Comparison of ENCODE assay signal across 16 mouse cellular contexts in genomic region chr6:96114151-96114550, GRCm38 (mm10). TPM values are rescaled to one million over a fixed set of nuclear protein-coding genes. Genes with fewer than 3 reads are reported as not detected.
DNase-seq lines count a peak whose midpoint lies in the region; ATAC-seq lines count a peak whose summit lies in the region.
"Had no signal": no experiment of that assay in that cellular context is flagged by ENCODE, and none has a peak within 500 bp of the region (broad histone marks: within the 10 kb centered on the region; RNA-seq: fewer than 3 reads in every experiment).

No protein-coding gene starts in this region.

- no peaks in the 10 kb centered on the region for H3K36me3 ChIP-seq in embryonic facial prominence, embryonic 13.5 days
- H3K36me3 ChIP-seq in embryonic facial prominence, embryonic 10.5 days (replicated peaks) = no peaks in the 10 kb centered on the region
- no peaks in the 10 kb centered on the region for H3K36me3 ChIP-seq in limb, embryonic 11.5 days (ENCODE audit: control insufficient read depth, insufficient read depth, low read length)
- H3K36me3 ChIP-seq in limb, embryonic 10.5 days = no peaks in the 10 kb centered on the region
- H3K36me3 ChIP-seq in intestine, embryonic 16.5 days (ENCODE audit: control insufficient read depth, insufficient read depth, low read length) = no peaks in the 10 kb centered on the region

- no peak for ATAC-seq in embryonic facial prominence, embryonic 13.5 days (ENCODE audit: insufficient number of reproducible peaks, insufficient read depth, low FRiP score, low TSS enrichment, low read depth)
- no peak for ATAC-seq in limb, embryonic 11.5 days (ENCODE audit: insufficient number of reproducible peaks, low FRiP score, low TSS enrichment, low read depth)
- ATAC-seq in intestine, embryonic 16.5 days = no peak

- peaks cover 13% of the 10 kb centered on the region for H3K4me1 ChIP-seq in embryonic facial prominence, embryonic 13.5 days
- peaks cover 25% of the 10 kb centered on the region for H3K4me1 ChIP-seq in embryonic facial prominence, embryonic 10.5 days
- H3K4me1 ChIP-seq in limb, embryonic 11.5 days (ENCODE audit: control insufficient read depth, insufficient read depth, low read length) = no peaks in the 10 kb centered on the region
- peaks cover 33% of the 10 kb centered on the region for H3K4me1 ChIP-seq in limb, embryonic 10.5 days
- 0 out of 2 replicates have a peak, but pooled peaks cover 7% of the 10 kb centered on the region for H3K4me1 ChIP-seq in intestine, embryonic 16.5 days (ENCODE audit: control insufficient read depth, insufficient read depth, low read length)

- intact Hi-C loops in gastrocnemius, postnatal 36 days (cut with DNase I) = no loop called here

- no peaks in the 10 kb centered on the region for H3K9me3 ChIP-seq in embryonic facial prominence, embryonic 13.5 days
- H3K9me3 ChIP-seq in embryonic facial prominence, embryonic 10.5 days = no peaks in the 10 kb centered on the region
- H3K9me3 ChIP-seq in limb, embryonic 11.5 days (ENCODE audit: control insufficient read depth, low read length) = no peaks in the 10 kb centered on the region
- no peaks in the 10 kb centered on the region for H3K9me3 ChIP-seq in limb, embryonic 10.5 days (replicated peaks)
- no peaks in the 10 kb centered on the region for H3K9me3 ChIP-seq in intestine, embryonic 16.5 days (ENCODE audit: control insufficient read depth, low read length)

- H3K9ac ChIP-seq in embryonic facial prominence, embryonic 13.5 days = no peak overlapping the region
- no peak overlapping the region for H3K9ac ChIP-seq in limb, embryonic 11.5 days (ENCODE audit: low read length)
- no peak overlapping the region for H3K9ac ChIP-seq in intestine, embryonic 16.5 days (ENCODE audit: low read depth, low read length)

- H3K4me3 ChIP-seq in embryonic facial prominence, embryonic 13.5 days = no peak overlapping the region
- H3K4me3 ChIP-seq in embryonic facial prominence, embryonic 10.5 days = no peak overlapping the region
- no peak overlapping the region for H3K4me3 ChIP-seq in limb, embryonic 11.5 days (ENCODE audit: low read depth, low read length)
- no peak overlapping the region for H3K4me3 ChIP-seq in limb, embryonic 10.5 days
- peak overlapping the region; percentile 6; the same call in 1 of the 2 replicates for H3K4me3 ChIP-seq in intestine, embryonic 16.5 days (ENCODE audit: low read length)

- DNase-seq in embryonic facial prominence, embryonic 10.5 days (ENCODE audit: low spot score) = no peak
- no peak for DNase-seq in limb, embryonic 11.5 days (ENCODE audit: low spot score)
- no peak for DNase-seq in limb, embryonic 10.5 days (ENCODE audit: low spot score)
- DNase-seq in retina, embryonic 14.5 days (ENCODE audit: low spot score) = peak; percentile 42
- no peak for DNase-seq in gastrocnemius, postnatal 36 days
- no peak for DNase-seq in gastrocnemius, postnatal 10 days
- DNase-seq: heart, adult 18-20 months; heart, postnatal 36 days; thymus, adult 18-20 months had no signal

- 0 out of 2 replicates have a peak, but pooled peaks cover 12% of the 10 kb centered on the region for H3K27me3 ChIP-seq in embryonic facial prominence, embryonic 13.5 days
- peaks cover 27% of the 10 kb centered on the region for H3K27me3 ChIP-seq in embryonic facial prominence, embryonic 10.5 days (replicated peaks; ENCODE audit: low read depth, poor library complexity, severe bottlenecking)
- H3K27me3 ChIP-seq in limb, embryonic 11.5 days (ENCODE audit: control insufficient read depth, insufficient read depth, low read length) = no peaks in the 10 kb centered on the region
- H3K27me3 ChIP-seq in limb, embryonic 10.5 days (ENCODE audit: low read depth, poor library complexity, severe bottlenecking) = 0 out of 2 replicates have a peak, but pooled peaks cover 11% of the 10 kb centered on the region
- H3K27me3 ChIP-seq in intestine, embryonic 16.5 days (replicated peaks; ENCODE audit: control insufficient read depth, insufficient read depth, low read length) = no peaks in the 10 kb centered on the region

- no peak overlapping the region for H3K27ac ChIP-seq in embryonic facial prominence, embryonic 13.5 days
- no peak overlapping the region for H3K27ac ChIP-seq in embryonic facial prominence, embryonic 10.5 days (replicated peaks)
- H3K27ac ChIP-seq in limb, embryonic 11.5 days (replicated peaks; ENCODE audit: low read depth, low read length) = no peak overlapping the region
- no peak overlapping the region for H3K27ac ChIP-seq in limb, embryonic 10.5 days
- no peak overlapping the region for H3K27ac ChIP-seq in intestine, embryonic 16.5 days (ENCODE audit: low read length)
- H3K27ac ChIP-seq: macrophage had no signal

- 0% methylated on average over 1 of the region's 1 CpGs for WGBS in embryonic facial prominence, embryonic 13.5 days
- 3% methylated on average over 1 of the region's 1 CpGs for WGBS in embryonic facial prominence, embryonic 10.5 days
- WGBS in limb, embryonic 11.5 days = 13% methylated on average over 1 of the region's 1 CpGs
- 5% methylated on average over 1 of the region's 1 CpGs for whole genome bisulfite sequencing in limb, embryonic 10.5 days
- 40% methylated on average over 1 of the region's 1 CpGs for WGBS in intestine, embryonic 16.5 days

- peak overlapping the region; percentile 45; the same call in 1 of the 2 replicates for H3K4me2 ChIP-seq in embryonic facial prominence, embryonic 13.5 days
- peak overlapping the region; percentile 15; the same call in 1 of the 2 replicates for H3K4me2 ChIP-seq in limb, embryonic 11.5 days (ENCODE audit: low read depth, severe bottlenecking)
- H3K4me2 ChIP-seq in intestine, embryonic 16.5 days (ENCODE audit: low read depth, low read length) = no peak overlapping the region; the same call in 1 of the 2 replicates
- H3K4me2 ChIP-seq: liver, embryonic 11.5 days had no signal

RNA-seq across cellular contexts. Expression of gene Fam19a1, which starts 1.2 kb away (rescaled TPM):
- polyA plus RNA-seq in embryonic facial prominence, embryonic 13.5 days (2015; fragmentation: Nextera tagmentation; extraction: Ambion mirVana) = 2.8 and 4.6 TPM in 2 replicates
- 0.62 and 0.82 TPM in 2 replicates for polyA plus RNA-seq in embryonic facial prominence, embryonic 10.5 days (2016; fragmentation: Nextera tagmentation; extraction: Ambion mirVana)
- polyA plus RNA-seq in limb, embryonic 11.5 days (2014; fragmentation: Nextera tagmentation; extraction: Ambion mirVana) = 4.0 and 4.1 TPM in 2 replicates
- 1.7 and 2.6 TPM in 2 replicates for polyA plus RNA-seq in limb, embryonic 10.5 days (2016; fragmentation: Nextera tagmentation; extraction: Ambion mirVana)
- polyA plus RNA-seq in intestine, embryonic 16.5 days (2015; fragmentation: Nextera tagmentation; extraction: Ambion mirVana) = 4.7 and 4.8 TPM in 2 replicates
- total RNA-seq in gastrocnemius, postnatal 36 days (2021) = not detected
- under 1 TPM; 0.09 to 0.11 TPM for total RNA-seq in gastrocnemius, postnatal 10 days (2021)
- total RNA-seq: common myeloid progenitor, adult 5-6 weeks; heart, adult 18-20 months; neutrophil, adult 5-6 weeks had no signal
- polyA plus RNA-seq: macrophage had no signal

RNA-seq across cellular contexts. Expression of gene 1700123L14Rik, which starts 51.9 kb away (rescaled TPM):
- not detected in 2 replicates for polyA plus RNA-seq in embryonic facial prominence, embryonic 13.5 days (2015; fragmentation: Nextera tagmentation; extraction: Ambion mirVana)
- not detected in 2 replicates for polyA plus RNA-seq in embryonic facial prominence, embryonic 10.5 days (2016; fragmentation: Nextera tagmentation; extraction: Ambion mirVana)
- not detected in 2 replicates for polyA plus RNA-seq in limb, embryonic 11.5 days (2014; fragmentation: Nextera tagmentation; extraction: Ambion mirVana)
- polyA plus RNA-seq in limb, embryonic 10.5 days (2016; fragmentation: Nextera tagmentation; extraction: Ambion mirVana) = not detected in 2 replicates
- polyA plus RNA-seq in intestine, embryonic 16.5 days (2015; fragmentation: Nextera tagmentation; extraction: Ambion mirVana) = not detected in 2 replicates
- not detected for total RNA-seq in gastrocnemius, postnatal 36 days (2021)
- total RNA-seq in gastrocnemius, postnatal 10 days (2021) = not detected
- total RNA-seq: common myeloid progenitor, adult 5-6 weeks; heart, adult 18-20 months; heart, postnatal 36 days; neutrophil, adult 5-6 weeks had no signal
- polyA plus RNA-seq: liver, embryonic 11.5 days; macrophage; small intestine, adult 2 months had no signal
